ENCODE assay signal across 8 mouse cellular contexts in genomic region chr15:80705828-80706549, GRCm38 (mm10). TPM values are rescaled to one million over a fixed set of nuclear protein-coding genes. Genes with fewer than 3 reads are reported as not detected.
A peak's percentile ranks its signal among the peaks of the same experiment; 100 is the strongest.
DNase-seq lines count a peak whose midpoint lies in the region; ATAC-seq and TF ChIP-seq lines count a peak whose summit lies in the region.

No protein-coding gene starts in this region.

- 28% methylated on average over 18 of the region's 18 CpGs for WGBS in embryonic facial prominence, embryonic 12.5 days
- 19% methylated on average over 18 of the region's 18 CpGs for WGBS in heart, adult 2 months
- WGBS in neural tube, embryonic 11.5 days = 32% methylated on average over 18 of the region's 18 CpGs
- WGBS in stomach, embryonic 16.5 days = 23% methylated on average over 18 of the region's 18 CpGs

- TF ChIP-seq CTCF in heart, adult 2 months (IDR thresholded peaks at IDR 0.05) = peak; percentile 82

- intact Hi-C loops in heart, adult 2 months (cut with DNase I) = loop anchor here (2.0 to 5.0 kb wide), 4 partner anchors 79 to 615 kb away; partner anchors contain the start of genes Adsl, Rpl3 and Syngr1

- DNase-seq in 3134 (ENCODE audit: extremely low read depth, insufficient read length, low spot score) = peak; percentile 75
- peak; percentile 91 for DNase-seq in adrenal gland, postnatal 10 days
- peak; percentile 76 to 84 for DNase-seq in heart, adult 2 months
- peak; percentile 85 to 94 for DNase-seq in kidney, adult 8-10 months
- peak; percentile 86 for DNase-seq in liver
- peak; percentile 83 for DNase-seq in neural tube, embryonic 11.5 days (ENCODE audit: low spot score)

- no peaks in the 10 kb centered on the region for H3K36me3 ChIP-seq in embryonic facial prominence, embryonic 12.5 days
- no peaks in the 10 kb centered on the region for H3K36me3 ChIP-seq in heart, adult 2 months (ENCODE audit: control insufficient read depth, insufficient read depth, low read length)
- H3K36me3 ChIP-seq in neural tube, embryonic 11.5 days (ENCODE audit: control insufficient read depth, insufficient read depth, low read length) = no peaks in the 10 kb centered on the region
- no peaks in the 10 kb centered on the region for H3K36me3 ChIP-seq in stomach, embryonic 16.5 days (ENCODE audit: control insufficient read depth, insufficient read depth, low read length)

- no peak for TF ChIP-seq POLR2A in heart, adult 2 months (IDR thresholded peaks at IDR 0.05; ENCODE audit: insufficient read depth, low read depth, low read length)

- H3K9ac ChIP-seq in embryonic facial prominence, embryonic 12.5 days = no peak overlapping the region
- peak overlapping the region; percentile 59 for H3K9ac ChIP-seq in heart, adult 2 months (ENCODE audit: low read depth, low read length)
- H3K9ac ChIP-seq in neural tube, embryonic 11.5 days (ENCODE audit: low read length) = peak overlapping the region; percentile 31; the same call in 1 of the 2 replicates
- H3K9ac ChIP-seq in stomach, embryonic 16.5 days (ENCODE audit: low read length) = peak overlapping the region; percentile 53; the same call in 1 of the 2 replicates

- H3K9me3 ChIP-seq in embryonic facial prominence, embryonic 12.5 days = no peaks in the 10 kb centered on the region
- no peaks in the 10 kb centered on the region for H3K9me3 ChIP-seq in neural tube, embryonic 11.5 days (ENCODE audit: control insufficient read depth, low read length)
- H3K9me3 ChIP-seq in stomach, embryonic 16.5 days (replicated peaks; ENCODE audit: control insufficient read depth, low read length) = no peaks in the 10 kb centered on the region

- H3K27me3 ChIP-seq in embryonic facial prominence, embryonic 12.5 days = no peaks in the 10 kb centered on the region
- H3K27me3 ChIP-seq in heart, adult 2 months (ENCODE audit: control insufficient read depth, insufficient read depth, low read length) = no peaks in the 10 kb centered on the region
- H3K27me3 ChIP-seq in neural tube, embryonic 11.5 days (ENCODE audit: control insufficient read depth, insufficient read depth, low read length) = no peaks in the 10 kb centered on the region
- no peaks in the 10 kb centered on the region for H3K27me3 ChIP-seq in stomach, embryonic 16.5 days (ENCODE audit: control insufficient read depth, insufficient read depth, low read length)

- TF ChIP-seq EP300 in heart, adult 2 months (IDR thresholded peaks at IDR 0.05; ENCODE audit: insufficient read depth, low read depth, low read length) = peak; percentile 73; the same call in 1 of the 2 replicates

- H3K4me1 ChIP-seq in embryonic facial prominence, embryonic 12.5 days = peaks cover 20% of the 10 kb centered on the region
- peaks cover 6% of the 10 kb centered on the region for H3K4me1 ChIP-seq in heart, adult 2 months (ENCODE audit: control insufficient read depth, insufficient read depth, low read length)
- H3K4me1 ChIP-seq in neural tube, embryonic 11.5 days (ENCODE audit: control insufficient read depth, insufficient read depth, low read length) = peaks cover 6% of the 10 kb centered on the region
- H3K4me1 ChIP-seq in stomach, embryonic 16.5 days (ENCODE audit: control insufficient read depth, insufficient read depth, low read length) = peaks cover 25% of the 10 kb centered on the region

- H3K79me2 ChIP-seq in heart, adult 2 months (replicated peaks; ENCODE audit: control insufficient read depth, insufficient read depth, low read length) = no peaks in the 10 kb centered on the region

- H3K4me2 ChIP-seq in embryonic facial prominence, embryonic 12.5 days (replicated peaks) = peak overlapping the region; percentile 52
- H3K4me2 ChIP-seq in neural tube, embryonic 11.5 days (ENCODE audit: low read depth) = peak overlapping the region; percentile 50
- peak overlapping the region; percentile 58 for H3K4me2 ChIP-seq in stomach, embryonic 16.5 days (ENCODE audit: low read depth, low read length)

- 0 out of 2 replicates have a peak overlapping the region, but pooled peaks have one; percentile 79 for H3K27ac ChIP-seq in embryonic facial prominence, embryonic 12.5 days
- H3K27ac ChIP-seq in heart, adult 2 months = peak overlapping the region; percentile 2; the same call in 1 of the 2 replicates
- no peak overlapping the region for H3K27ac ChIP-seq in neural tube, embryonic 11.5 days (ENCODE audit: low read depth, low read length)
- peak overlapping the region; percentile 82 for H3K27ac ChIP-seq in stomach, embryonic 16.5 days (ENCODE audit: low read length)

- peak overlapping the region; percentile 19 for H3K4me3 ChIP-seq in embryonic facial prominence, embryonic 12.5 days
- peak overlapping the region; percentile 55 for H3K4me3 ChIP-seq in heart, adult 2 months
- H3K4me3 ChIP-seq in neural tube, embryonic 11.5 days (ENCODE audit: low read depth, low read length) = peak overlapping the region; percentile 12; the same call in 1 of the 2 replicates
- peak overlapping the region; percentile 35 for H3K4me3 ChIP-seq in stomach, embryonic 16.5 days (replicated peaks; ENCODE audit: low read length)

- ATAC-seq in embryonic facial prominence, embryonic 12.5 days (ENCODE audit: insufficient number of reproducible peaks, insufficient read depth, low FRiP score, low TSS enrichment) = no peak
- no peak for ATAC-seq in neural tube, embryonic 11.5 days (ENCODE audit: insufficient read depth, low FRiP score, low TSS enrichment)
- ATAC-seq in stomach, embryonic 16.5 days (ENCODE audit: insufficient read depth, low FRiP score) = no peak

RNA-seq across cellular contexts. Expression of gene Tnrc6b, which starts 5.1 kb away (rescaled TPM):
- 10 to 100 TPM; 44.6 to 66.8 TPM for total RNA-seq in adrenal gland, postnatal 10 days (2021)
- 37.7 and 40.8 TPM in 2 replicates for polyA plus RNA-seq in embryonic facial prominence, embryonic 12.5 days (2016; fragmentation: Nextera tagmentation; extraction: Ambion mirVana)
- 10 to 100 TPM; 43.7 to 48.1 TPM for total RNA-seq in heart, adult 2 months (2021)
- 9.4 and 13.1 TPM in 2 replicates for polyA plus RNA-seq in heart, adult 2 months (2012; rRNA removed)
- polyA plus RNA-seq in neural tube, embryonic 11.5 days (2014; fragmentation: Nextera tagmentation; extraction: Ambion mirVana) = 12.4 and 16.1 TPM in 2 replicates
- polyA plus RNA-seq in stomach, embryonic 16.5 days (2015; fragmentation: Nextera tagmentation; extraction: Ambion mirVana) = 28.3 and 29.9 TPM in 2 replicates

RNA-seq across cellular contexts. Expression of gene Fam83f, which starts 34.3 kb away (rescaled TPM):
- 1 to 10 TPM; 1.5 to 2.0 TPM for total RNA-seq in adrenal gland, postnatal 10 days (2021)
- polyA plus RNA-seq in embryonic facial prominence, embryonic 12.5 days (2016; fragmentation: Nextera tagmentation; extraction: Ambion mirVana) = 2.6 and 3.0 TPM in 2 replicates
- total RNA-seq in heart, adult 2 months (2021) = not detected
- polyA plus RNA-seq in heart, adult 2 months (2012; rRNA removed) = 0.09 and 0.21 TPM in 2 replicates
- 0.28 and 0.44 TPM in 2 replicates for polyA plus RNA-seq in neural tube, embryonic 11.5 days (2014; fragmentation: Nextera tagmentation; extraction: Ambion mirVana)
- 22.0 and 22.4 TPM in 2 replicates for polyA plus RNA-seq in stomach, embryonic 16.5 days (2015; fragmentation: Nextera tagmentation; extraction: Ambion mirVana)
